Mouse (Mus musculus) E14TG2a.4 (cell line): ENCODE data around the gene Adrb1.

Experiments used
- CTCF ChIP-seq: conservative IDR thresholded peaks from 2 replicates; pipeline ENCODE4 v1.5.1; 2014; ENCODE audit warnings: low read length
- NANOG ChIP-seq: IDR thresholded peaks from 2 replicates; pipeline ENCODE4 v1.6.1; 2014; ENCODE audit warnings: borderline replicate concordance, low read length, mixed read lengths
- POU5F1 ChIP-seq: IDR thresholded peaks from 2 replicates; pipeline ENCODE4 v1.6.1; 2014; ENCODE audit warnings: low read length, borderline replicate concordance

- TF ChIP-seq CTCF = no peak
- TF ChIP-seq NANOG = no peak
- no peak for TF ChIP-seq POU5F1
Measured at GRCm38 (mm10) chr19:56722291-56722707, 300 bp downstream of the Adrb1 start.
